Mouse (Mus musculus): ENCODE measurements around the gene Duox1.

GRCm38 (mm10) chr2:122306184-122306583 is 9.3 kb upstream of the Duox1 start:
- TF ChIP-seq CTCF (IDR thresholded peaks at IDR 0.05; ENCODE audit: low read depth, low read length): no peak
- no peak for TF ChIP-seq POLR2A (IDR thresholded peaks at IDR 0.05; ENCODE audit: borderline replicate concordance, low read depth, low read length)
